Mouse (Mus musculus): ENCODE measurements around the gene Tubd1. TPM values are rescaled to one million over a fixed set of nuclear protein-coding genes. Genes with fewer than 3 reads are reported as not detected.
A peak's percentile ranks its signal among the peaks of the same experiment; 100 is the strongest.

The Tubd1 gene
- polyA plus RNA-seq, 1 experiment from 2014 or later = 5.8 TPM

- WGBS = 1% methylated on average over 37 of the region's 50 CpGs
- DNase-seq (ENCODE audit: low spot score) (no peak), ATAC-seq (ENCODE audit: low FRiP score) (peak; percentile 87)
- Histone ChIP-seq H3K4me3 (replicated peaks; ENCODE audit: low read length) (peak overlapping the region; percentile 77), H3K4me1 (replicated peaks; ENCODE audit: control insufficient read depth, insufficient read depth, low read length) (peaks cover 13% of the 10 kb centered on the region), H3K9ac (peak overlapping the region; percentile 83), H3K27ac (peak overlapping the region; percentile 84), H3K4me2 (replicated peaks) (peak overlapping the region; percentile 56), H3K36me3 (replicated peaks; ENCODE audit: control insufficient read depth, insufficient read depth) (no peaks in the 10 kb centered on the region), H3K9me3 (ENCODE audit: control insufficient read depth, low read length) (no peaks in the 10 kb centered on the region), H3K27me3 (ENCODE audit: control insufficient read depth, insufficient read depth, low read length) (no peaks in the 10 kb centered on the region)
Measured at GRCm38 (mm10) chr11:86543960-86544638, 692 bp upstream of the Tubd1 start.

- Histone ChIP-seq H3K27ac (no peak overlapping the region), H3K4me2 (replicated peaks) (peak overlapping the region; percentile 46), H3K4me3 (replicated peaks; ENCODE audit: low read length) (peak overlapping the region; percentile 77), H3K9me3 (ENCODE audit: control insufficient read depth, low read length) (no peaks in the 10 kb centered on the region; the same call in 1 of the 2 replicates), H3K27me3 (ENCODE audit: control insufficient read depth, insufficient read depth, low read length) (no peaks in the 10 kb centered on the region), H3K4me1 (replicated peaks; ENCODE audit: control insufficient read depth, insufficient read depth, low read length) (peaks cover 13% of the 10 kb centered on the region), H3K9ac (0 out of 2 replicates have a peak overlapping the region, but pooled peaks have one; percentile 8), H3K36me3 (replicated peaks; ENCODE audit: control insufficient read depth, insufficient read depth) (peaks cover 5% of the 10 kb centered on the region; the same call in 1 of the 2 replicates)
- DNase-seq (ENCODE audit: low spot score) (no peak), ATAC-seq (ENCODE audit: low FRiP score) (no peak)
- WGBS = 84% methylated on average over 8 of the region's 8 CpGs
Measured at GRCm38 (mm10) chr11:86545556-86545955, 765 bp downstream of the Tubd1 start.

- no peak for DNase-seq (ENCODE audit: low spot score)
- Histone ChIP-seq H3K4me1 (replicated peaks; ENCODE audit: control insufficient read depth, insufficient read depth, low read length) (peaks cover 13% of the 10 kb centered on the region), H3K9me3 (ENCODE audit: control insufficient read depth, low read length) (no peaks in the 10 kb centered on the region; the same call in 1 of the 2 replicates), H3K27me3 (ENCODE audit: control insufficient read depth, insufficient read depth, low read length) (no peaks in the 10 kb centered on the region), H3K36me3 (replicated peaks; ENCODE audit: control insufficient read depth, insufficient read depth) (peaks cover 5% of the 10 kb centered on the region; the same call in 1 of the 2 replicates), H3K27ac (no peak overlapping the region), H3K4me2 (replicated peaks) (no peak overlapping the region), H3K9ac (no peak overlapping the region), H3K4me3 (replicated peaks; ENCODE audit: low read length) (no peak overlapping the region)
- 100% methylated on average over 1 of the region's 1 CpGs for WGBS
- no peak for ATAC-seq (ENCODE audit: low FRiP score)
Measured at GRCm38 (mm10) chr11:86547412-86547811, 2.6 kb downstream of the Tubd1 start.

GRCm38 (mm10) chr11:86553525-86553924 lies 8.7 kb downstream of the Tubd1 start:
- DNase-seq (ENCODE audit: low spot score) (no peak), ATAC-seq (ENCODE audit: low FRiP score) (no peak)

GRCm38 (mm10) chr11:86558258-86558657 lies 13.5 kb downstream of the Tubd1 start:
- Histone ChIP-seq H3K9ac (no peak overlapping the region), H3K4me3 (replicated peaks; ENCODE audit: low read length) (no peak overlapping the region), H3K9me3 (ENCODE audit: control insufficient read depth, low read length) (no peaks in the 10 kb centered on the region), H3K36me3 (replicated peaks; ENCODE audit: control insufficient read depth, insufficient read depth) (peaks cover 6% of the 10 kb centered on the region), H3K27ac (no peak overlapping the region), H3K27me3 (ENCODE audit: control insufficient read depth, insufficient read depth, low read length) (no peaks in the 10 kb centered on the region), H3K4me2 (replicated peaks) (no peak overlapping the region), H3K4me1 (replicated peaks; ENCODE audit: control insufficient read depth, insufficient read depth, low read length) (no peaks in the 10 kb centered on the region)
- WGBS = 81% methylated on average over 4 of the region's 4 CpGs
- no peak for ATAC-seq (ENCODE audit: low FRiP score)
- DNase-seq (ENCODE audit: low spot score) = no peak

More at GRCm38 (mm10) chr11:86553525-86553924, 8.7 kb downstream of the Tubd1 start:
- Histone ChIP-seq H3K27me3 (ENCODE audit: control insufficient read depth, insufficient read depth, low read length) (no peaks in the 10 kb centered on the region), H3K4me3 (replicated peaks; ENCODE audit: low read length) (no peak overlapping the region), H3K9me3 (ENCODE audit: control insufficient read depth, low read length) (no peaks in the 10 kb centered on the region; the same call in 1 of the 2 replicates), H3K36me3 (replicated peaks; ENCODE audit: control insufficient read depth, insufficient read depth) (peaks cover 5% of the 10 kb centered on the region), H3K9ac (no peak overlapping the region), H3K4me1 (replicated peaks; ENCODE audit: control insufficient read depth, insufficient read depth, low read length) (no peaks in the 10 kb centered on the region), H3K4me2 (replicated peaks) (no peak overlapping the region), H3K27ac (no peak overlapping the region)
- WGBS = 89% methylated on average over 6 of the region's 6 CpGs

- Histone ChIP-seq H3K27me3 (ENCODE audit: control insufficient read depth, insufficient read depth, low read length) (no peaks in the 10 kb centered on the region), H3K9ac (no peak overlapping the region), H3K4me1 (replicated peaks; ENCODE audit: control insufficient read depth, insufficient read depth, low read length) (no peaks in the 10 kb centered on the region), H3K4me3 (replicated peaks; ENCODE audit: low read length) (no peak overlapping the region), H3K9me3 (ENCODE audit: control insufficient read depth, low read length) (no peaks in the 10 kb centered on the region), H3K4me2 (replicated peaks) (no peak overlapping the region), H3K27ac (no peak overlapping the region), H3K36me3 (replicated peaks; ENCODE audit: control insufficient read depth, insufficient read depth) (no peaks in the 10 kb centered on the region)
- peak; percentile 46 for DNase-seq (ENCODE audit: low spot score)
- WGBS = 77% methylated on average over 3 of the region's 3 CpGs
- ATAC-seq (ENCODE audit: low FRiP score) = no peak
Measured at GRCm38 (mm10) chr11:86568425-86568824, 23.6 kb downstream of the Tubd1 start.

GRCm38 (mm10) chr11:86570261-86570746 lies 25.5 kb downstream of the Tubd1 start:
- no peaks in the 10 kb centered on the region for H3K27me3 ChIP-seq (ENCODE audit: control insufficient read depth, insufficient read depth, low read length)
- H3K36me3 ChIP-seq (replicated peaks; ENCODE audit: control insufficient read depth, insufficient read depth) = no peaks in the 10 kb centered on the region
- WGBS = 71% methylated on average over 9 of the region's 9 CpGs
- no peaks in the 10 kb centered on the region for H3K9me3 ChIP-seq (ENCODE audit: control insufficient read depth, low read length)
- no peak overlapping the region for H3K9ac ChIP-seq
- no peak overlapping the region for H3K4me3 ChIP-seq (replicated peaks; ENCODE audit: low read length)
- no peak overlapping the region for H3K4me2 ChIP-seq (replicated peaks)
- DNase-seq (ENCODE audit: low spot score) (no peak), ATAC-seq (ENCODE audit: low FRiP score) (no peak)
- H3K27ac ChIP-seq = no peak overlapping the region
- H3K4me1 ChIP-seq (replicated peaks; ENCODE audit: control insufficient read depth, insufficient read depth, low read length) = no peaks in the 10 kb centered on the region

GRCm38 (mm10) chr11:86571047-86571855 lies 26.5 kb downstream of the Tubd1 start:
- no peak overlapping the region for H3K27ac ChIP-seq
- no peak overlapping the region for H3K4me2 ChIP-seq (replicated peaks)
- no peaks in the 10 kb centered on the region for H3K36me3 ChIP-seq (replicated peaks; ENCODE audit: control insufficient read depth, insufficient read depth)
- no peak overlapping the region for H3K9ac ChIP-seq
- ATAC-seq (ENCODE audit: low FRiP score) (no peak), DNase-seq (ENCODE audit: low spot score) (no peak)
- no peaks in the 10 kb centered on the region for H3K9me3 ChIP-seq (ENCODE audit: control insufficient read depth, low read length)
- no peak overlapping the region for H3K4me3 ChIP-seq (replicated peaks; ENCODE audit: low read length)
- no peaks in the 10 kb centered on the region for H3K4me1 ChIP-seq (replicated peaks; ENCODE audit: control insufficient read depth, insufficient read depth, low read length)
- 51% methylated on average over 15 of the region's 15 CpGs for WGBS
- no peaks in the 10 kb centered on the region for H3K27me3 ChIP-seq (ENCODE audit: control insufficient read depth, insufficient read depth, low read length)

- Histone ChIP-seq H3K27me3 (ENCODE audit: control insufficient read depth, insufficient read depth, low read length) (no peaks in the 10 kb centered on the region), H3K4me2 (replicated peaks) (no peak overlapping the region), H3K36me3 (replicated peaks; ENCODE audit: control insufficient read depth, insufficient read depth) (no peaks in the 10 kb centered on the region), H3K9ac (no peak overlapping the region), H3K9me3 (ENCODE audit: control insufficient read depth, low read length) (no peaks in the 10 kb centered on the region), H3K4me1 (replicated peaks; ENCODE audit: control insufficient read depth, insufficient read depth, low read length) (0 out of 2 replicates have a peak, but pooled peaks cover 3% of the 10 kb centered on the region), H3K27ac (no peak overlapping the region), H3K4me3 (replicated peaks; ENCODE audit: low read length) (no peak overlapping the region)
- 72% methylated on average over 4 of the region's 4 CpGs for WGBS
- ATAC-seq (ENCODE audit: low FRiP score) (no peak), DNase-seq (ENCODE audit: low spot score) (no peak)
Measured at GRCm38 (mm10) chr11:86571871-86572270, 27.1 kb downstream of the Tubd1 start.
